Mouse (Mus musculus) heart, embryonic 14.5 days (tissue): ENCODE results near the gene Ccdc50. TPM values are rescaled to one million over a fixed set of nuclear protein-coding genes. Genes with fewer than 3 reads are reported as not detected.

Experiments
- ATAC-seq: fragments of 200-750 bp; cut with Nextera tagmentation; 2 replicates; pipeline ENCODE4 v1.8.0; 2017; ENCODE audit warnings: low read depth, moderate TSS enrichment; ENCODE audit not compliant: insufficient number of reproducible peaks, insufficient read depth, low FRiP score
- H3K27ac ChIP-seq, 2 experiments: fragments of 200-500 bp in 1 of 2; fragments of 300-500 bp in 1 of 2; sonication (generic) in 1 of 2; replicated peaks in 1 of 2; 2 replicates each; pipeline ENCODE4 v1.5.1; 2012 to 2014; ENCODE audit warnings: low read depth in 2 of 2, low read length in 2 of 2, control low read depth in 1 of 2, mild to moderate bottlenecking in 1 of 2, mixed read lengths in 1 of 2; ENCODE audit not compliant: control insufficient read depth in 1 of 2, insufficient read depth in 1 of 2
- H3K27me3 ChIP-seq: fragments of 300-500 bp; sonication (generic); 2 replicates; pipeline ENCODE4 v1.6.1; 2014; ENCODE audit warnings: mild to moderate bottlenecking, low read length, control low read depth; ENCODE audit not compliant: control insufficient read depth, insufficient read depth
- H3K36me3 ChIP-seq: fragments of 300-500 bp; sonication (generic); 2 replicates; pipeline ENCODE4 v1.6.1; 2014; ENCODE audit warnings: mild to moderate bottlenecking, control low read depth, low read length, mixed read lengths; ENCODE audit not compliant: control insufficient read depth, insufficient read depth
- H3K4me1 ChIP-seq, 2 experiments: fragments of 200-500 bp in 1 of 2; fragments of 300-500 bp in 1 of 2; sonication (generic) in 1 of 2; 2 replicates each; pipeline ENCODE4 v1.6.1; 2012 to 2014; ENCODE audit warnings: low read length in 2 of 2, control low read depth in 1 of 2, mixed read lengths in 1 of 2; ENCODE audit not compliant: control insufficient read depth in 2 of 2, insufficient read depth in 2 of 2
- H3K4me2 ChIP-seq: fragments of 300-500 bp; sonication (generic); 2 replicates; pipeline ENCODE4 v1.6.1; 2014; ENCODE audit warnings: mild to moderate bottlenecking, low read length
- H3K4me3 ChIP-seq, 2 experiments: fragments of 200-500 bp in 1 of 2; fragments of 300-500 bp in 1 of 2; sonication (generic) in 1 of 2; 2 replicates each; pipeline ENCODE4 v1.5.1; 2012 to 2014; ENCODE audit warnings: low read length in 2 of 2, mild to moderate bottlenecking in 2 of 2, control low read depth in 1 of 2, low read depth in 1 of 2, moderate library complexity in 1 of 2; ENCODE audit not compliant: control insufficient read depth in 1 of 2, insufficient read depth in 1 of 2
- H3K9ac ChIP-seq: fragments of 300-500 bp; sonication (generic); 2 replicates; pipeline ENCODE4 v1.6.1; 2014; ENCODE audit warnings: mild to moderate bottlenecking, low read length
- H3K9me3 ChIP-seq: fragments of 300-500 bp; sonication (generic); 2 replicates; pipeline ENCODE4 v1.6.1; 2016; ENCODE audit warnings: low read length, control low read depth; ENCODE audit not compliant: control insufficient read depth
- WGBS: fragments of 180-500 bp; shearing (Covaris S2); extraction: QIAGEN DNeasy Blood & Tissue Kit; methylation state at CpG from one replicate; pipeline ENCODE4 v1.1.7; 2014; 5-methylcytosine and 5-hydroxymethylcytosine counted together
- polyA plus RNA-seq: library from polyadenylated mRNA; unstranded; fragments of >200 nt; fragmentation: Nextera tagmentation; extraction: Ambion mirVana; gene quantifications from 2 replicates; pipeline ENCODE4 v1.2.1, GENCODE M21; 2014

The Ccdc50 gene
- polyA plus RNA-seq, 1 experiment from 2014 or later: 46.1 TPM

DNA sequence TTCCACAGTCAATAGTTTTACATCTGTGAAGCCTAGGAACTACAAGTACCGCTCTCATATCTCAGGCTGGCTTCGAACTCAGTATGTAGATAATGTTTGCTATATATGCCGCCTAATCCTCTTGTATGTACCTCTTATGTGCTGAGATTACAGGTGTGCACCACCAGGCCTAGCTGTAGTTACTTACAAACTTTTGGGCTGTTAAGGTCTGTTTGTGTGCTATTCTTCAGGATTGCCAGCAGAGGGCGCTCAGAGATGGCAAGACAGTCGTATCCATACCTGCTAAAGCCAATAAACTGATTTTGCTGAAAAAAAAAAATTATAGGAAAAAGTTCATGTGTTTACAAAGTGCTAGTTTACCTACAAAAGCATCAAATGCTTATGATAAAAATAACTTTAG lies 80.1 kb downstream of the Ccdc50 start:
- ATAC-seq: no peak
- no peak overlapping the region for H3K27ac ChIP-seq
- H3K36me3 ChIP-seq: no peaks in the 10 kb centered on the region
- 20% methylated on average over 5 of the region's 5 CpGs for WGBS
- H3K4me2 ChIP-seq: no peak overlapping the region
- H3K9ac ChIP-seq: no peak overlapping the region
- H3K4me1 ChIP-seq: no peaks in the 10 kb centered on the region
- H3K4me3 ChIP-seq: no peak overlapping the region
- no peaks in the 10 kb centered on the region for H3K9me3 ChIP-seq
- no peaks in the 10 kb centered on the region for H3K27me3 ChIP-seq

DNA sequence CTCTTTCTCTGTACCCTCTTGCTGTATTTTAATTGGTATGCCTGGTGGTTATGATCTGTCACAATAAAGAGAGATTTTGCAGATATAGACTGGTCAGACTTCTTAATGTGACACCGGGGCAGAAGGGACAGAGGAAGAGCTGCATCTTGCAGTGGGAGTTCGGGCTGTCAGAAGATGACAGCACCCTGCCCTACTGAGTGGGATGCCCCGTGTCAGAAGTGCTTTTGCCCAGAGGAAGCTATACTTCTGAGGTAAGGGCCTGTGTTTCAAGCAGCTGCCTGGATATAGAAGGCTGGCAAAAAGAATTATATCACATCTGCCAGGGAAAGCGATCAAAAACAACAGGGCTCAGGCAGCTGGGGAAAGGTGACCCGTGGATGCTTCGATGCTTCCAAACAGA lies 82.7 kb downstream of the Ccdc50 start:
- Histone ChIP-seq H3K9me3 (no peaks in the 10 kb centered on the region), H3K9ac (no peak overlapping the region), H3K4me3 (no peak overlapping the region), H3K4me2 (no peak overlapping the region), H3K27me3 (no peaks in the 10 kb centered on the region), H3K27ac (no peak overlapping the region), H3K4me1 (no peaks in the 10 kb centered on the region), H3K36me3 (no peaks in the 10 kb centered on the region)
- WGBS: 78% methylated on average over 6 of the region's 6 CpGs
- ATAC-seq: no peak

DNA sequence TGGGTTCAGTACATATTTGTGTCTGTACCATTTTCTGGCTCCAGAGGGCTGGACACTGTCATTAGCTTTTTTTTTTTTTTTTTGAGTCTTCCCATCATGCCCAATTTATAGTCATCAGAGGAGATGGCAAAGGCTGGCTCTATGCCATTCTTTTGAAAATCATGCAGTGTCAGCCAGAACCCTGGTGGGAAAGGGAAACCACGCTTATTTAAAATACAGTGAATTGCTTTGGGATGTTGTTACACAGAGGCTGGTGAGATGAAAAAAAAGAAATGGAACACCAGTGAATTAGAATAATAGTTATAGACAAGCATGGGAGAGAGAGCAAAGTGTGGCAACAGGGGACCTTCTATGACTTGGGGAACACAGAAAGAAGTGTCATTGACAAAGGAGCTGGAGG lies 95.2 kb downstream of the Ccdc50 start:
- no peak for ATAC-seq
- H3K4me2 ChIP-seq: no peak overlapping the region
- H3K4me3 ChIP-seq: no peak overlapping the region
- no peak overlapping the region for H3K9ac ChIP-seq
- H3K27me3 ChIP-seq: no peaks in the 10 kb centered on the region
- H3K36me3 ChIP-seq: no peaks in the 10 kb centered on the region
- no peaks in the 10 kb centered on the region for H3K9me3 ChIP-seq
- no peaks in the 10 kb centered on the region for H3K4me1 ChIP-seq
- no peak overlapping the region for H3K27ac ChIP-seq
- 67% methylated on average over 1 of the region's 1 CpGs for WGBS

Other genes with a start within 250 kb of the Ccdc50 start
- not detected in 2 replicates for gene Ostn, start 81.4 kb upstream of the Ccdc50 start, polyA plus RNA-seq
- 22.2 and 27.1 TPM in 2 replicates for gene Uts2b, start 18.6 kb upstream of the Ccdc50 start, polyA plus RNA-seq